Mouse (Mus musculus): ENCODE measurements at regions not wholly inside any gene's neighbourhood (a gene's known extent, or its start where the extent isn't known, plus 50 kb on each side); places are given as distances from the start of the nearest gene placed in this dataset.

DNA sequence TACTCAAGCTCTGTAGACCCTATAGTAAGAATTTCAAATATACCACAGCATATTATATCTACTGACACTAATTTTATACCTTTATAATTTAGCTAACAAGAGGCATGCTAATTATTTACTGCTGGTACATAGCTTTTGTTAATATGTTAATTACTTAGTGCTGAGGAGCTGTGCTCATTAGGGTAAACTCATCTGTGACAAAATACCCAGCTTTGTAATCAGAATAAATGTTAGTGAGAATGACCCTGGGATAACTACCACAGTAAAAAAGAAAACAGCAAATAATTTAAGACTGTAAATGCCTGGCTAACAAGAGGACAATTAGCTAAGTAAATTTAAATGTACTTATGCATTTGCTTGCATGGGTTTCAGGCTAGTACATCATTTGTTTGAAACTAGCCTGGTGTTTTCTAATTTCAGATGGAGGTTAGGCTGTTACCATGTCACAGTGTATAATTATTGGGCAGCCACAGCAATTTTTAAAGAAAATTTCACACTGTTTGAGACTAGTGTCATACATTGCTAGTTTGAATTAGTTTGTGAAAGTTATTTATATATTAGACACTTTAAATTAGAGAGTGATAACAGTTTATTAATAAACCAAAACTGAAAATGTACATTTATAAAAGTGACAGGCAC is 178.8 kb downstream of the Adcyap1 start:
- peak; percentile 55 for DNase-seq (ENCODE audit: low read depth)
- TF ChIP-seq CTCF (IDR thresholded peaks at IDR 0.05; ENCODE audit: borderline replicate concordance, extremely low read depth, insufficient read depth, insufficient read length) (no peak), POLR2A (IDR thresholded peaks at IDR 0.05; ENCODE audit: borderline replicate concordance, extremely low read depth, insufficient read depth, insufficient read length, poor library complexity, severe bottlenecking) (no peak)

DNA sequence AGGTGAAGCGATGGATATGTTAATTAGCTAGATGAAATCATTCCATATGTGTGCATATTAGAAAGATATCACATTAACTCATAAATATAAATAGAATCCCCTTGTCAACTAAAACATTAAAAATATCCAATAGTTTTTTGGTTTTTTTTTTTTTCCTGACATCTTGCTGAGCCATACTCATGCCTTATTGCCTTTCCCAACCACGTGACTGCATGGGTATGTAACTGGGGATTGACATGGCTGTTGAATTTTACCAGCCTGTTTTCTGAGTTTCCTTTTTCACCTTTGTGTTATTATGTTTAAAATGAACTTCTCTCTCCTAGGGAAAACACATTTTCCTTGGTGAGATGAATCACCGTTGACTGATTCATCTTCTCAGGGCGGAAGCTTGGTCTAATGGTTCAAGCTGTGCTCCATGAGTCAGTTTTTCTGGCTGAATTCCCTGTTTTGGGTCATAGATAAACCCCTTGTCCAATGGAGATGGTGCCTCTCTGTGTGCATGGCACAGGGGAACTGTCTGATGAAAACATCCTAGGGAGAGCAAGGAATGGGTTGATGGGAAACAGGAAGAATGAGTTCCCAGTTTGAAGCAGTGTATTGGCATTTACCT is 181.1 kb downstream of the Adcyap1 start:
- TF ChIP-seq CTCF (IDR thresholded peaks at IDR 0.05; ENCODE audit: borderline replicate concordance, extremely low read depth, insufficient read depth, insufficient read length) (no peak), POLR2A (IDR thresholded peaks at IDR 0.05; ENCODE audit: borderline replicate concordance, extremely low read depth, insufficient read depth, insufficient read length, poor library complexity, severe bottlenecking) (no peak)

DNA sequence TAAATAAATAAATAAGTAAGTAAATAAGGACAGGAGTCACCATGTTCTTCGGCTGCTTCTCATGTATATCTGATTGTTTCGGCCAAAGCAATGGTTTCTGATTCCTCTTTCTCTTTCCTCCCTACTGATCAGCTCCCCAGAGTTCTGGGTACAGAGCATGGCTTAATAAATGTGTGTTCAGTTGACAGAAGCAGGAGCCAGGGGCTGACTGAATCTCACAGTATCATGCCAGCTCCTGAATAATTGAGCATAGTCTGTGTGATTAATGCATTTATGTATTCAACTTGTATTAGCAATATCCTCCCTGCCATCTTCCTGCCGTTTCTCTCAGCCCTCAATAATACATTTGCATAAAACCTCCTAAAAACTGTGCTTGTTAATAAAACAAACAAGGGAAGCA is 191.4 kb downstream of the Adcyap1 start:
- TF ChIP-seq CTCF (IDR thresholded peaks at IDR 0.05; ENCODE audit: borderline replicate concordance, extremely low read depth, insufficient read depth, insufficient read length) (no peak), POLR2A (IDR thresholded peaks at IDR 0.05; ENCODE audit: borderline replicate concordance, extremely low read depth, insufficient read depth, insufficient read length, poor library complexity, severe bottlenecking) (no peak)
- DNase-seq (ENCODE audit: low read depth): peak; percentile 62

More for the DNA sequence above, 181.1 kb downstream of the Adcyap1 start:
- DNase-seq (ENCODE audit: low read depth): peak; percentile 5

DNA sequence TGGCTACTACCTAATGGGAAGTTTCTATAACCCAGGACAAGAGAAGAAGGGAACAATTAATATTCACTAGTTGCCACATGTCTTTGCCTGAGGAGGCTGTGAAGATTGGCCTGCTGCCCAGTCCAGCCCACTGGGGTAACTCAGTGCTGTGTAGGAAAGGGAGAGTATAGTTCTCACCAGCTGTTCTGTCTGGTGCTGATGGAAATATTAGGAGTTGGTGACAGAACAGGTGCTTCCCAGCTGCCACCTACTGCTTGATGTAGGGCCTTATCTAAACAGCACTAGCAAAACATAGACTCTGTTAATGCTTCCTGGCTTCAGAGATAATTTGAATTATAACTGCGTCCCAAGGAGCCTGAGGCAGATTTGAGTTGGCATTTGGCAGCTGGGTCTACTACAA is 210.5 kb downstream of the Adcyap1 start:
- TF ChIP-seq CTCF (IDR thresholded peaks at IDR 0.05; ENCODE audit: borderline replicate concordance, extremely low read depth, insufficient read depth, insufficient read length) (no peak), POLR2A (IDR thresholded peaks at IDR 0.05; ENCODE audit: borderline replicate concordance, extremely low read depth, insufficient read depth, insufficient read length, poor library complexity, severe bottlenecking) (no peak)
- DNase-seq (ENCODE audit: low read depth): peak; percentile 90

Measured in brain, embryonic 14.5 days (tissue).